Mouse (Mus musculus): ENCODE data around the gene Agbl5. TPM values are rescaled to one million over a fixed set of nuclear protein-coding genes. Genes with fewer than 3 reads are reported as not detected.

The Agbl5 gene
- polyA plus RNA-seq, 1 experiment from 2014 or later = 6.9 TPM

- Histone ChIP-seq H3K9ac (ENCODE audit: low read length) (no peak overlapping the region), H3K4me1 (replicated peaks; ENCODE audit: control insufficient read depth, insufficient read depth) (peaks cover 18% of the 10 kb centered on the region), H3K36me3 (ENCODE audit: control insufficient read depth, insufficient read depth, low read length) (peaks cover 9% of the 10 kb centered on the region), H3K27ac (replicated peaks) (peak overlapping the region; percentile 96), H3K4me2 (replicated peaks; ENCODE audit: low read depth) (0 out of 2 replicates have a peak overlapping the region, but pooled peaks have one; percentile 17), H3K27me3 (ENCODE audit: control insufficient read depth, insufficient read depth, low read length) (no peaks in the 10 kb centered on the region), H3K4me3 (ENCODE audit: low read depth, low read length) (no peak overlapping the region), H3K9me3 (ENCODE audit: control insufficient read depth, low read length) (no peaks in the 10 kb centered on the region)
- TF ChIP-seq CTCF (IDR thresholded peaks at IDR 0.05; ENCODE audit: low read depth) (no peak), EP300 (optimal IDR thresholded peaks at IDR 0.05) (no peak)
- DNase-seq (ENCODE audit: low spot score) (no peak), ATAC-seq (ENCODE audit: low FRiP score, low TSS enrichment) (no peak)
- 19% methylated on average over 7 of the region's 7 CpGs for WGBS
These were observed 20.8 kb downstream of the Agbl5 start for GRCm38 (mm10) chr5:30909300-30909659.

GRCm38 (mm10) chr5:30909863-30910262 lies 21.4 kb downstream of the Agbl5 start:
- Histone ChIP-seq H3K36me3 (ENCODE audit: control insufficient read depth, insufficient read depth, low read length) (peaks cover 5% of the 10 kb centered on the region; the same call in 1 of the 2 replicates), H3K4me3 (ENCODE audit: low read depth, low read length) (no peak overlapping the region), H3K9ac (ENCODE audit: low read length) (no peak overlapping the region), H3K4me2 (replicated peaks; ENCODE audit: low read depth) (no peak overlapping the region), H3K27me3 (ENCODE audit: control insufficient read depth, insufficient read depth, low read length) (no peaks in the 10 kb centered on the region), H3K27ac (replicated peaks) (peak overlapping the region; percentile 96), H3K9me3 (ENCODE audit: control insufficient read depth, low read length) (no peaks in the 10 kb centered on the region), H3K4me1 (replicated peaks; ENCODE audit: control insufficient read depth, insufficient read depth) (peaks cover 18% of the 10 kb centered on the region)
- WGBS = 80% methylated on average over 7 of the region's 7 CpGs
- DNase-seq (ENCODE audit: low spot score) = no peak
- no peak for TF ChIP-seq CTCF (IDR thresholded peaks at IDR 0.05; ENCODE audit: low read depth)
- TF ChIP-seq EP300 (optimal IDR thresholded peaks at IDR 0.05) = no peak
- no peak for ATAC-seq (ENCODE audit: low FRiP score, low TSS enrichment)

DNA sequence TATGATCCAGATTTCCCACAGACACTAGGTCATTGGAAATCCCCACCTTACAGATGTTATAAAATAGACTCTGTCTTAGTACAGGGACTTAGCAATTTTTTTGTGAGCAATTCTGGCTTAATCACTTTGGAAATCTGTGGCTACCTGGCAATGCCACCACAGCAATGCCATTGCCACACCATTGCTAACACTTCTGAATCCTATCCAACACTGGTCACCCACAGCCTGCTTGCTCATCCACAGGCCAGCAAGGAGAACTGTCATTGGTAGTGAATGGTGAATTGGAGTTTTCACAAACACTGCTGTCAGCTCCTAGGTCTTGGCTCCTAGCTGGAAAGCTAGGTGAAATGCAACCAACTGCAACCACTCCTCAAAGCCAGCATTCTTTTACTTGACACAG lies 22.0 kb downstream of the Agbl5 start:
- no peak overlapping the region for H3K9ac ChIP-seq (ENCODE audit: low read length)

GRCm38 (mm10) chr5:30912156-30912555 lies 23.7 kb downstream of the Agbl5 start:
- H3K4me3 ChIP-seq (ENCODE audit: low read depth, low read length) = no peak overlapping the region
- 0 out of 2 replicates have a peak overlapping the region, but pooled peaks have one; percentile 9 for H3K9ac ChIP-seq (ENCODE audit: low read length)
- peaks cover 14% of the 10 kb centered on the region for H3K4me1 ChIP-seq (replicated peaks; ENCODE audit: control insufficient read depth, insufficient read depth)
- H3K27me3 ChIP-seq (ENCODE audit: control insufficient read depth, insufficient read depth, low read length) = no peaks in the 10 kb centered on the region
- H3K36me3 ChIP-seq (ENCODE audit: control insufficient read depth, insufficient read depth, low read length) = peaks cover 2% of the 10 kb centered on the region; the same call in 1 of the 2 replicates
- WGBS = 50% methylated on average over 5 of the region's 5 CpGs
- TF ChIP-seq CTCF (IDR thresholded peaks at IDR 0.05; ENCODE audit: low read depth) (no peak), EP300 (optimal IDR thresholded peaks at IDR 0.05) (no peak)
- peak overlapping the region; percentile 92 for H3K27ac ChIP-seq (replicated peaks)
- ATAC-seq (ENCODE audit: low FRiP score, low TSS enrichment) (no peak), DNase-seq (ENCODE audit: low spot score) (no peak)
- H3K9me3 ChIP-seq (ENCODE audit: control insufficient read depth, low read length) = no peaks in the 10 kb centered on the region
- H3K4me2 ChIP-seq (replicated peaks; ENCODE audit: low read depth) = no peak overlapping the region

More for the DNA sequence above, 22.0 kb downstream of the Agbl5 start:
- Histone ChIP-seq H3K36me3 (ENCODE audit: control insufficient read depth, insufficient read depth, low read length) (no peaks in the 10 kb centered on the region), H3K27ac (replicated peaks) (no peak overlapping the region), H3K4me1 (replicated peaks; ENCODE audit: control insufficient read depth, insufficient read depth) (peaks cover 18% of the 10 kb centered on the region), H3K4me2 (replicated peaks; ENCODE audit: low read depth) (no peak overlapping the region), H3K4me3 (ENCODE audit: low read depth, low read length) (no peak overlapping the region), H3K9me3 (ENCODE audit: control insufficient read depth, low read length) (no peaks in the 10 kb centered on the region), H3K27me3 (ENCODE audit: control insufficient read depth, insufficient read depth, low read length) (no peaks in the 10 kb centered on the region)
- ATAC-seq (ENCODE audit: low FRiP score, low TSS enrichment) (no peak), DNase-seq (ENCODE audit: low spot score) (no peak)
- no peak for TF ChIP-seq EP300 (optimal IDR thresholded peaks at IDR 0.05)

GRCm38 (mm10) chr5:30913060-30913841 lies 24.8 kb downstream of the Agbl5 start, which contains the start of gene Emilin1:
Gene Emilin1 (plus strand): TSS chr5:30913402.
- H3K27me3 ChIP-seq (ENCODE audit: control insufficient read depth, insufficient read depth, low read length) = no peaks in the 10 kb centered on the region
- peak; percentile 64 for DNase-seq (ENCODE audit: low spot score)
- ATAC-seq (ENCODE audit: low FRiP score, low TSS enrichment) = peak; percentile 68
- H3K9me3 ChIP-seq (ENCODE audit: control insufficient read depth, low read length) = no peaks in the 10 kb centered on the region
- WGBS = 22% methylated on average over 13 of the region's 13 CpGs
- H3K27ac ChIP-seq (replicated peaks) = peak within 1 kb of the TSS; percentile 92
- TF ChIP-seq EP300 (optimal IDR thresholded peaks at IDR 0.05) (no peak), CTCF (IDR thresholded peaks at IDR 0.05; ENCODE audit: low read depth) (peak; percentile 33; the same call in 1 of the 2 replicates)
- peak within 1 kb of the TSS; percentile 75 for H3K4me2 ChIP-seq (replicated peaks; ENCODE audit: low read depth)
- H3K4me1 ChIP-seq (replicated peaks; ENCODE audit: control insufficient read depth, insufficient read depth) = peaks cover 14% of the 10 kb centered on the region
- H3K4me3 ChIP-seq (ENCODE audit: low read depth, low read length) = peak within 1 kb of the TSS; percentile 43
- H3K9ac ChIP-seq (ENCODE audit: low read length) = peak within 1 kb of the TSS; percentile 67
- peaks cover 13% of the 10 kb centered on the region for H3K36me3 ChIP-seq (ENCODE audit: control insufficient read depth, insufficient read depth, low read length)

GRCm38 (mm10) chr5:30914101-30914635 lies 25.7 kb downstream of the Agbl5 start:
- WGBS = 35% methylated on average over 7 of the region's 7 CpGs
- DNase-seq (ENCODE audit: low spot score) = no peak
- peak overlapping the region; percentile 75 for H3K4me2 ChIP-seq (replicated peaks; ENCODE audit: low read depth)
- TF ChIP-seq EP300 (optimal IDR thresholded peaks at IDR 0.05) (no peak), CTCF (IDR thresholded peaks at IDR 0.05; ENCODE audit: low read depth) (no peak)
- H3K4me1 ChIP-seq (replicated peaks; ENCODE audit: control insufficient read depth, insufficient read depth) = peaks cover 9% of the 10 kb centered on the region
- ATAC-seq (ENCODE audit: low FRiP score, low TSS enrichment) = no peak
- H3K9ac ChIP-seq (ENCODE audit: low read length) = peak overlapping the region; percentile 67
- no peaks in the 10 kb centered on the region for H3K9me3 ChIP-seq (ENCODE audit: control insufficient read depth, low read length)
- peaks cover 15% of the 10 kb centered on the region for H3K36me3 ChIP-seq (ENCODE audit: control insufficient read depth, insufficient read depth, low read length)
- H3K4me3 ChIP-seq (ENCODE audit: low read depth, low read length) = peak overlapping the region; percentile 43
- H3K27me3 ChIP-seq (ENCODE audit: control insufficient read depth, insufficient read depth, low read length) = no peaks in the 10 kb centered on the region
- peak overlapping the region; percentile 92 for H3K27ac ChIP-seq (replicated peaks)
